Mouse (Mus musculus): Measurements from ENCODE around the gene Hipk1. TPM values are rescaled to one million over a fixed set of nuclear protein-coding genes. Genes with fewer than 3 reads are reported as not detected.
"Not testable (repeated sequence)": the region's sequence is repeated elsewhere in the genome, so short reads cannot be mapped to it uniquely, and the experiment has no call there.

Gene Hipk1
- total RNA-seq, 2 experiments from 2014 or later: 63.0 to 64.5 TPM

DNA sequence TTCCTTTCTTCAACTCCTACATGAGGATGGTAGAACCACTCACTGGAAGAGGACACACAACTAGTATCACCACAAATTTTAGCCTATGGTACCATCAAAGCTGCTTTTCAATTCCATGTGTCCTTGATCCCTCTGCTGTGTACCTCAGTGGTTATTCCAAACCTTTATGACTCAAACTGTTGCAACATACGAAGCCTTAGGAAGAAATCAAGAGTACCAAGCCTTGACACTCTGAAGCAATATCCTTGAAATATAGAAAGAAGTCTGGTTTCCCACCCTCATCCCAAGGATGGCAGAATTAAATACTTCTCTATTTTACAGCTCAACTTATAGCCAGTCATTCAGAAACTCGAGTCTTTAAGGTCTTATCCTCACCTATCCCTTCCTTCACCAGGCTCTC lies 5.0 kb upstream of the Hipk1 start:
- no peak for DNase-seq (ENCODE audit: low spot score)

DNA sequence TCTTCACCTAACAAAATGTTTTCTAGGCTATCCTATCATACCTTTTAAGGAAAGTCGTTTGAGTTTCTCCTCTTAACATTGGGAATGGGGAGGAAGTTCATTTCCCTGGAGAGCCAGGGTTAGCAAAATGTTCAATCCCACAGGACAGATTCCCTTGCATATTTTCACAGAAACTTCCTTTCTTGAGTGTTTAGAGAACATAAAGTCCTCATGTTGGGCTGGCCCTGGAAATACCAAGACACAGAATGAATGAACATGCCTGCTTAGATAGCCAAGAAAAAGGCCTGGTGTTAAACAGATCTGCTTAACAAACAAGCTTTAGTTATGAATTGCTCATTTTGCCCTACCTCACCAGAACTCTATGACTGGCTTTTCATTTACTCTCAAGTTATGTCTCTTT lies 1.2 kb upstream of the Hipk1 start:
- peak; percentile 47 for DNase-seq (ENCODE audit: low spot score)

DNA sequence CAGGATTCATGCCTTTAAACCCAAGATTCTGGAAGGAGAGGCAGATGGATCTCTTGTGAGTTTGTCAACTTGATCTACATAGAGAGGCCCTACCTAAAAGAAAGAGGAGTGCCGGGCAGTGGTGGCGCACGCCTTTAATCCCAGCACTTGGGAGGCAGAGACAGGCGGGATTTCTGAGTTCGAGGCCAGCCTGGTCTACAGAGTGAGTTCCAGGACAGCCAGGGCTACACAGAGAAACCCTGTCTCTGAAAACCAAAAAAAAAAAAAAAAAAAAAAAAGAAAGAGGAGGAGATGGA lies 696 bp upstream of the Hipk1 start:
- not testable (repeated sequence) for DNase-seq (ENCODE audit: low spot score)

DNA sequence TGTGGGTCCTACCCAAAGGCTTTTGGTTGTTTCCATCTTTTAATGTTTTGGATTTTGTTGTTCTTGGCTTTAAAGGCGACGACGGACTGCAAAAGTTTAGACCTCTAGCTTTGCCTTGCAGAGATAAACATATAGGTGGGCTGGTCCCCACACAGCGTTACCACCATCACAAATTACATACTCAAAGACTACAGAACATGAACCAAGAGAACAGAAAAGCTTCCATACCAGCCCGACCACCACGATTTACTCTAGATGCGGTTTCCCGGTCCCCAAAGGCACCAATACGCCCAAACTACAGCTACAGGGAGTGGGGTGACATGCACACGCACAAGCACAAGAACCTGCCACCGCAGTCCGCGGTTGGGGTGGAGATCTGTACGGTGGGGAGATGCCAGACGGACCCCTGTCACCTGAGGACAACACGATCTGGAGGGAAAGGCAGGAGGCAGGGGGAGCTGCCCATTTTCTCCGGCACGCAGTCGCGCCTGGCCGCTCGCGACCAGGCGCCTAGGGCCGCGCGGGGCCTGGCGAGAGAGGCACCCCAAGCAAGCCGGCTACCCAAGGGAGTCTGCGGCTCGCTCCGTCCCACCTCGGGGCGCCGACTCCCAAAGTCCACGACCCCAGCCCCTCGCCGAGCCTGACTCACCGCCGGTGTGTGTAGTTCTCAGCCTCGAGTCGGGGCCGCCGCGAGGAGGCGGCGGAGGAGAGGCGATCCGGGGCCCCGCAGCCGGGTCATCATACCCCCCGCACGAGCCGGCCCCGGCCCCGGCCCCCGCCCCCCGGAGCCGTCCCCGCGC lies 817 bp downstream of the Hipk1 start:
- DNase-seq (ENCODE audit: low spot score): peak; percentile 17

DNA sequence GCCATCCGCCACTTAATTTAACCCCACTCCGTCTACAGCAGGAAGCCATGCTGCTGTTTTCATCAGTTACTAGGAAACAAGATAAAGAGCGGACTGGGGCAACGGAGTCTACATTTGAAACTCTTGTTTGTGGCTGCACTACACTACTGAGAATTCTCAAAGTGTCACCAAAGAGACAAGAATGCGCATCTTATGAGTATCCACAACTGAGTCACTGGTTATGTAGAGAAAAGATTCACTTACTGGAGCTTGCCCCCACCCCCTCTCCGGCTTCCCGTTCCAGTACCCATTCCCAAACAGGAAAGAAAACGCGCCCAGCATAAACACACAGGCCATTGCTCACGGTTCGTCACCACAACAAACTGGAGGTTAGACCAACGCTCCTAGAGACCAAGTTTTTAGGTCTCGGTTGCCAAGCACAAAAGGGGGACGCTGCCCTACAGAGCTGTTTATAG lies 1.4 kb downstream of the Hipk1 start:
- no peak for DNase-seq (ENCODE audit: low spot score)

DNA sequence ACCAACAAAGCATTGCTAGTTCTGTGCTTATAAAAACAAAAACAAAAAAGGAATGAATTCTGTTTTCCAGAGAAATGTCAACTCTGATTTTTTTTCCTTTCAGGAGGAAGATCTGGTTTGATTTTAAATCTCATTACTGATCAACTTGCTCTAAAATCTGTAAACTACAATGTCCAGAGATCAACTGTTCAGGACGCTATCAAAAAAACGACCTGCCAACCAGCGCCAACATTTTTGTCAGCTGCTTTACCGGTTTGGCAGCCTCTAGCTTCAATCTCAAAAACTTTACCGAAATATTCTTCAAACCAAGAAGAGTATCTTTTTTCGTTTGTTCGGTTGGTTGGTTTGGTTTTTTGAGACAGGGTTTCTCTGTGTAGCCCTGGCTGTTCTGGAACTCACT lies 2.3 kb downstream of the Hipk1 start:
- no peak for DNase-seq (ENCODE audit: low spot score)

DNA sequence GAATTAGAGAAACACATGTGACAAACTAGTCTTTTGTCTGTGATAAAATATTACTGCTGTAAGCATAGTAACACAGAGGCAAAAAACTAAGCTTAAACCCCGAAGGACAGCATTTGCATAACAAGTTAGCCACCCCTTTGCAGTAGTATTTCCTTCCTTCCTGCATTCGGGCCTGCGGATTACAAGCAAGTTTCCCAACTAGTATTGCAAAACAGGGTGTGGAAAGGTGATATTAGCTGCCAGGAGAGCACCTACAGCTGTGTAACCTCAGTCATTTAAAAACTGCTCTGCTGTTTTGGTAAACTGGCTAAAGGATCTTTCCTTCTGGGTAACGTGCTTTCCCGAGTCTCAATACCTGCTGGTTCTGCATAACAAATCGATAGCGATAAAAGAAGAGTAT lies 4.1 kb downstream of the Hipk1 start:
- DNase-seq (ENCODE audit: low spot score): no peak

DNA sequence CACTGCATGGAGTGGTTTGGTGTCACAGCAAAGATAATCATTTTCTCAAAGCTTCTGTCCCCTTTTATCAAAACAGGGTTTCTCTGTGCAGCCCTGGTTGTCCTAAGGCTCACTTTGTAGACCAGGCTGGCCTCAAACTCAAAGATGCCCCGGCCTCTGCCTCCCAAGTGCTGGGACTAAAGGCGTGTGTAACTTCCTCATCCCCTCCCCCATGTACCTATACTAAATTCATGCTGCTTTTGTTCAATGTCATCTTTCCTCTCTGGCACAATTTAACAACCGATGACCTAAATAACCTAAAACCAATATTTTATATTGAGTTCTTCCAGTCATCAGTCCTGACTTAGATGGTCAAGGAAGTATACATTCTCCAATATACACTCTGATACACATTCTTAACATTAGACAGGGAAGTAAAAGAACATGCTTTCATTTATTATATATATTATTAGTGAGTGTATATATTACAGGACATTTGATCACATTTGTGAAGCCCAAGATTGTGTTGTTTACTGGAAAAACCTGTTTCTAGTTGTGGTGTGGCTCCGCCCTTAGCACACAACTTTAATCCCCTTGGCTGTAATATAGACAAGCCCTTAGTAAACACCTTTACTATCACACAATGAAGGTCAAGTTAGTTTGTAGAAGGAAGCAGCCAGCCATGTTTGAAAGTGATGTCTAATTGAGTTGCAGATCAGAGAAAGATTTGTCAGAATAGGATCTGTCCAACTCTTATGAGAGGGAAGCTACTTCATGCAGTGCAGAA lies 8.3 kb downstream of the Hipk1 start:
- no peak for DNase-seq (ENCODE audit: low spot score)

DNA sequence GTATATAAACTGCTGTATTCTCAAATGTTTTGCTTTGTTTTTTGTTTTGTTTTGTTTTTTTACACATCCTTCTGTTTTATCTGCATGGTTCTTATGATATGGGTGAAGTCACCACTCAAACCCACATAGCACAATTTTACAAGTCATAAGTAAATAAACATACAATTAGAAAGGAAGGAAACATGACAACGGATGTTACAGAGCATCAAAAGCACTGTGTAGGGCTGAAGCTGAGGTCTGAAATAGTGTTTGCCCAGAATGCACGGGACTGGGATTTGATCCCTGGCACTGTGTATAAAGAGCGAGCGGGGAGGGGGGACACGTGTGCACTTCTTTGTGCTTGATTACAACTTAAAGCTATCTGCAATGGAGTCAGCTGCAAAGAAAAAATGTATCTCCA lies 10.6 kb downstream of the Hipk1 start:
- no peak for DNase-seq (ENCODE audit: low spot score)

DNA sequence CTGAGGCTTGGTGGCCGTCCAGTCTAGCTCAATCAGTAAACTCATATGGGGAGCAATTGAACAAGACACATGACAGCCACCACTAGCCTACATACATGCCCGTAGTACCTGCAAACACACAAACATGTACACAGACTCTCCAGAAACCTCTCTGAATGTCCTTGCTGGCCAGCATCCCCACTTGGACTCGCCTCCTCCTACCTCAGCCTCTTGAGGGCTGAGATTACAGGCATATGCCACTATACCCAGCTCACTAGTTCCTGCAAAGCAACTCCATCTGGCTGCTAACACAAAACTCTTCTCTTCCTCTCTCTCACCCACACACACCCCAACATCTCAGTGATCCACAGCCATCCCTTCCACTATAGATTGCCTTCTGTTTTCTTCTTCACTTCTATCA lies 11.1 kb downstream of the Hipk1 start:
- DNase-seq (ENCODE audit: low spot score): no peak

DNA sequence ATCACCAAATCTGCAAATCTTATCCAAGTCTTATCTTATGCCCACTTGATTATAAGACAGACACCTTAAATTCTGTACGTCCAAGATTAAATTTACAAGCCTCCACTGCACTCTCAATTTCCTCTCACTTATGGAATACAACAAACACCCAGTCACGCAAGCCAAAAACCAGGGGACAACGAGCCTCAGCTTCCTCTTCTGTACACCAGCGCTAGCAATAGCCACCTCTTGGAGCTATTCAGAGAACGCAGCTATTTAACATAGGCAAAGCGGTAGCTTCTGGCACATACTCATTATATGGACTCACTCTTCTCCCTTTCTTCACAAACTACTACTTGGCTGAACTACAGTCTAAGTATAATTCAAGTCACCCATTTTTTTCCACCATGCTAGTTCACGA lies 12.2 kb downstream of the Hipk1 start:
- no peak for DNase-seq (ENCODE audit: low spot score)

DNA sequence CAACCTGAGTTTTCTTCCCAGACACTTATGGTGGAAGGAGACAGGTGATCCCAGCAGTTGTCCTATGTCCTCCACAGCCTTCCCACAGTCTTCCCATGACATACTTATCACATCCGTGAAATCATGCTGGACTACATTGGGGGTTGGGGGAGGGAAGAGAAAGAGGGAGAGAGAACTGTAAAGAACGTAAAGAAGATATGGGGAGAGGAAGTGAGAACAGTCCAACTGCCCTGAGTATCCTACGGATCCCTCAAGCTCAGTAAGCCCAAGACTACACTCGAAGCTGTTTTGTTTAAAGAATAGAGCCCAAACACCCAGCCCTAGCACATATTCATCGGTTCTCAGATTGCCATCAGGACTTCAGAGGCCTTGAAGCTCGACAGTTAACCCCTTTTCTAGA lies 12.7 kb downstream of the Hipk1 start:
- DNase-seq (ENCODE audit: low spot score): no peak

DNA sequence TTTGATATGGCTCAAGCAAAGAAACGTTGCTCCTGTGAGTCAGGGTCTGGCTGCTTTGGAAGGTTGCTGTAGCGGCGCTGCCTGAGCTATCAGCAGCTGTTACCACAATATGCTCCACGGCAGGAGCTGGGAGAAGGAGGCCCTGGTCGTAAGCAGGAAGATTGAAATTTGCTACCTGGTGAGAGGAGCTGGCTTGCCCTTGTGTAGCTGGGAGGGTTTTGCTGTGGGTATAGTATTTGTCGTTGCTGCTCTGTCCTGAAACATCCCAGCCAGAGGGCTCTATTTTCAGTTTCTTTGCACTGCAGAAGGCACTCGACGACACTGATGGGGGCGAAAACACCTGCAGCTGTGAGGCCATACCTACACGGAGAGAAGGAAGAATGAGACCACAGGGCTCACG lies 13.4 kb downstream of the Hipk1 start:
- DNase-seq (ENCODE audit: low spot score): no peak

DNA sequence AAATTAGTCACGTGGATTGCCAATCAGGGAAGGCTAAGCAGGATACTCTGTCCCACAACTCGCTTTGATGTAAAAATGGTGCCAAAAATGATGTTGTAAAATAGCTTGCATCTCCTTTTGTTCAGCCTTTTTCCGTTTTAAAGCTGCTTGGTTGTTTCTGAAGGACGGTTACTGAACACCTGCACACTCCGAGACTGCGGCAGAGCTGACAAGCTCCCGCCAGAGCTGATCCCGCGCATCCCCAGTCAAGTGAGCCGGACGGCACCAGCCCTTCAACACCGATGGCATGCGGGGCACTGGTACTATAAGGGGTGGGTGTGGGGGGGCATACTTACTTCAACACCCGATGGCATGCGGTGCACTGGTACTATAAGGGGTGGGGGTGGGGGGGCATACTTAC lies 17.4 kb downstream of the Hipk1 start:
- no peak for DNase-seq (ENCODE audit: low spot score)

DNA sequence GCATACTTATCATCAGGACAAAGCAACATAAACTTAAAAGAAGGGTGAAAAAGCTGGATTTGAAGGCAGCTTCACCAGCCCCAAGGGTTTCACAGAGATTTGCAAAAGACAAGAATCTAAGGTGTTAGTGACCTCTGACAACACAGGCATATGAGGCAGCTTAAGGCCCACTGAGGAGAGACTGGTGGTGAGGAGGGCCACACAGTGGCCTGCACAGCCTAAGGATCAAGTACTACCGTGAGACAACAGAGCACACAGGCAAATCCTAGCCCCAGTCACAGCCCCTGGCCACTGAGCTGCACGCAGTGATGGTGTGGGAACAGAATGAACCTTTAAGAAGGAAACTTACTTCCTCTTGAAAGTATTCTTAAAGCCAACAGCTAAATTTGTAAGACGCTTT lies 17.9 kb downstream of the Hipk1 start:
- DNase-seq (ENCODE audit: low spot score): no peak

DNA sequence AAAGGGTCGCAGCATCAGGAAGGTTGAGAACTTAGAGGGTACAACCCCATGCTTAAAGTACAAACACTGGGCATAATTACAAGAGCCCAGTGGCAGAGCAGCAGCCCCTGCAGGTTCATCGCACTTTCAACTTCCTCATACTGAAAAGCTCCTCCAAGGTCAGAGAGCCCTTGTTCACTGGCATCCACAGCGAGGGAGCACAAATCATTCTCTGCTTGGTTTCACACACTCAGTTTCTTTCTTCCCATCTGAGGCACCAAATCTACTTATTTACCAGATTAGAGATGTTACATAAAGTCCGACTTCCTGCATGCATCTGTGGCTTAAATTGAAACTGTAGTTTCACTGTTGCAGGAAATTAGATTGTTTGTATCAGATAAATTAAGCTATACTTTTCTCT lies 18.5 kb downstream of the Hipk1 start:
- DNase-seq (ENCODE audit: low spot score): no peak

DNA sequence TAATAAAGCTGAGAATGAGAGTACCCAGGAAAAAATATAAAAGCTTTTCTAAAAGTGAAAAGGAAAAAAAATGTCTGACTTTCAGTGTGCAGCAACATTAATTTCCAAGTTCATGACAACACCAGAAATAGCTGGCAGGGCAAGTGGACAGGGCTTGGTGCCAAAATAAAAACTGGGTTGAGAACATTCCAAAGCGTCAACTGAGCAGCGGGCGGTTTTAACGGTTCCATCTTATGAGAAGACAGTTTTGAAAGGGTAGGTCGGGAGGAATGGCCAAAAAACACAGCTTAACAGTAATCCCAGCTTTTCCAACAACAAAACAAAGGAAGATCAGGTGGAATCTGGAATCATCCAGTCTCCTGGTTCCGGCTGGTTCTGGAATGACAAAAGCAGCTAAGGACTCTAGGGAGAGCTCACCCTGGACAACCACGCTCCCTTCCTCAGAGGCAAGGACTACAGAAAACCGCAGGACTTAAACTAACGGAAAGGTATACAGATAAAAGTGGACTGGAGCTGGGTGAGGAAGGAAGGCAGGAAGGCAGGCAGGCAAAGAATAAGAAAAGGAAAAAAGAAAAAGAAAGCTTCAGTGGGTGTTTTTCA lies 19.7 kb downstream of the Hipk1 start:
- peak; percentile 89 for DNase-seq (ENCODE audit: low spot score)

DNA sequence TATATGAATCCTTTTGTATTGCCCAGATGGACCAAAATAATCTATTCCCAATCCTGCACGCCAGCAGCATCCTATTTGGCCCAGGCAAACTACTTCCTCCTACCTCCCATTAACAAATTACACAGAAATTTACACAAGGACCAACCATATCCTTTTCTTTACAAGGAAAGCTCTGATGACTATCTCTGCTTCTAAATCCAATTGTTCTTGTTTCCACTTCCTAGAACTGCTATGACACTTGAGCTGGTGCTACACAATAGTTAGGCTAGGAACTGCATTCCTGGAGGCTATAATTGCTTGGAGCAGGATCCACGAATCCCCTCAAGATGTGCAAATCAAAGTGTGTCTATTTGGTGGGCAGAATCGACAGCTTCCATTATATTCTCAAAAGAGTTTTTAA lies 24.6 kb downstream of the Hipk1 start:
- DNase-seq (ENCODE audit: low spot score): no peak

DNA sequence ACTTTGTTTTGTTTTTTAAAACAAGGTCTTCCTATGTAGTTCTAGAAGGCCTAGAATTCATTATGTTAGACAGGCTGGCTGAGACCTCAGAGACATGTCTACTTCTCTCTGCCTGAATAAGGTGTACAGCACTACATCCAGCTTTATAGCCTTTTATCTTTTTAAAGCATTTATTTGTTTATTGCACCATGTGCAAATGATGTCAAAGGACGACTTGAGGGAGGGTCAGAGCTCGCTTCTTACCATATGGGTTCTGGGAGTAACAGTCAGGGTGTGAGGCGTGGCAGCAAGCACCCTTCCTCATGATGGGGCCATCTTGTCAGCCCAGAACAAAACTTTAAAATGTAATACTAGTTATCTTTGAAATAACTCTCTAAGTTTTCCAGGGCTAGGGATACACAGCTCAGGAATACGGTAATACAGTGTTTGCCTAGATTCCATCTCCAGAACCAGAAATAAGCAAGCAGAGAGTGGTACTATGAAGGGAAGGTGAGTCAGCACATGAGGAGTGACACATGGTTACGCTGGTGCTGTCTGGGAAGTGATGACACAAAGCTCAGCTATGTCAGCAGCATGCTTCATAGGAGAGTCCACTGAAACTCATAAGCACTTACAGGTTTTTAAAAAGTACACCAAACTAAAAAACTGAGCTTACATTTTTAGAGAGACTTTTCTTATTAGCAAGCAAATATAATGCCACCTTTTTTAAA lies 31.9 kb downstream of the Hipk1 start:
- no peak for DNase-seq (ENCODE audit: low spot score)

DNA sequence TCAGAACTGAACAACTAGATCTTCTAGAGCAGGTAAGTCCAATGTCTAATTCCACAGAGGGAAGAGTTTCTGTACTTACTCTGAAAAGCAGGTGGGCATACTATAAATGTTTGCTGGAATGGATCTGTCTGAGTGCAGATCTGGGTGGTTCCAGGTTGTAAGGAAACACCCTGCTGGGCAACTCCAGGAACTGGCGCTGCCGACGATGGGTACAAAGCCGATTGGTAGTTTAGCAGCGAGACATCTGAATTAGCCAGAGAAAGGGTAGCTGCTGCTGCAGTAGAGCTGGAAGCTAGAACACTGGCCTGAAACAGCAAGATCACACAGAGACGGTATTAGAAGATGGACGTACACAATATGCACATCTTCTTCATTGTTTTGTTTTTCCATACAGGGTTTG lies 32.9 kb downstream of the Hipk1 start:
- DNase-seq (ENCODE audit: low spot score): no peak

DNA sequence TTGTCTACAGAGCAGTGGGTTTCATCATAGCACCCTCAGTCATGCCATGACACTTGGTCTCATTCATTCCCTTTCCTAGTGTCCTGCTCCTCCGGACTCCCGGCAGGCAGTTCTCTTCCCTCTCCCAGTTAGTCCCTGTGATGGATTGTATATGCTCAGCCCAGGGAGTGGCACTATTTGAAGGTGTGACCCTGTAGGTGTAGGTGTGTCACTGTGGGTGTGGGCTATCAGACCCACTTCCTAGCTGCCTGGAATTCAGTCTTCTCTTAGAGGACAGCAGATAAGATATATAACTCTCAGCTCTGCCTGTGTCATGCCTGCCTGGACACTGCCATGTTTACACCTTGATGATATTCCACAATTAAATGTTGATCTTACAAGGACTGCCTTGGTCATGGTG lies 34.4 kb downstream of the Hipk1 start:
- no peak for DNase-seq (ENCODE audit: low spot score)

DNA sequence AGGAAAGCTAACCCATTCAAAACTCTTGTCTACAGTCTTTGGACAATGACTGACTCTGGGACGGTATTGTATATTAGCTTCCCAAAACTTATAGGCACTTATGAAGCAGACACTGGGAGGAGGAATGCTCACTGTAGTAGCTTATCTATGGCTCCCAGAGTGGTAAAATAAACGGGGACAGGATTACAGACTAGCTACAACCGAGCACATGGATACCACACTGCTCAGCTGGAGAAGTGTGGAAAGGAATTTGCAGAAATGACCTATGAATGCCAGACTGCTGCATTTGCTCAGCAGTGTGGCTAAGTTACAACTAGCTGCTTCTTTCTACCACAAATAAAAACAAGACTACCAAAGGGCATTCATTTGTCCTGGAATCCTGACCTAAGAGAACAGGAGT lies 36.0 kb downstream of the Hipk1 start:
- no peak for DNase-seq (ENCODE audit: low spot score)
